Mouse (Mus musculus) erythroblast, adult 5-6 weeks (primary cell): ENCODE data around the gene Midn. TPM values are rescaled to one million over a fixed set of nuclear protein-coding genes. Genes with fewer than 3 reads are reported as not detected.
A peak's percentile ranks its signal among the peaks of the same experiment; 100 is the strongest.
"Not testable (repeated sequence)": the region's sequence is repeated elsewhere in the genome, so short reads cannot be mapped to it uniquely, and the experiment has no call there.

ENCODE experiments used
- ATAC-seq: replicated peaks from 2 replicates; pipeline ENCODE4 v1.8.0; 2016; ENCODE audit warnings: moderate number of reproducible peaks, mild to moderate bottlenecking, moderate TSS enrichment, inconsistent platforms; ENCODE audit not compliant: poor library complexity, low FRiP score, severe bottlenecking
- total RNA-seq, 2 experiments: library from RNA; stranded (forward) in 1 of 2; stranded (reverse) in 1 of 2; fragments of 150-400 nt in 1 of 2; fragments of 200-764, 138-1000 nt in 1 of 2; gene quantifications; 2 replicates each; pipeline versions ENCODE4 v1.2.3 to v1.2.4; 2015 to 2017; ENCODE audit warnings: low replicate concordance in 2 of 2

Midn gene
- total RNA-seq, 2 experiments from 2014 or later, result 3.9 to 5.0 TPM

- not testable (repeated sequence) for ATAC-seq
Measured at GRCm38 (mm10) chr10:80166136-80166535, 18.1 kb downstream of the Midn start.

- ATAC-seq, result peak; percentile 75
Measured at GRCm38 (mm10) chr10:80167460-80168037, 19.5 kb downstream of the Midn start.

GRCm38 (mm10) chr10:80168038-80168661 is 20.1 kb downstream of the Midn start:
- peak; percentile 52 for ATAC-seq

DNA sequence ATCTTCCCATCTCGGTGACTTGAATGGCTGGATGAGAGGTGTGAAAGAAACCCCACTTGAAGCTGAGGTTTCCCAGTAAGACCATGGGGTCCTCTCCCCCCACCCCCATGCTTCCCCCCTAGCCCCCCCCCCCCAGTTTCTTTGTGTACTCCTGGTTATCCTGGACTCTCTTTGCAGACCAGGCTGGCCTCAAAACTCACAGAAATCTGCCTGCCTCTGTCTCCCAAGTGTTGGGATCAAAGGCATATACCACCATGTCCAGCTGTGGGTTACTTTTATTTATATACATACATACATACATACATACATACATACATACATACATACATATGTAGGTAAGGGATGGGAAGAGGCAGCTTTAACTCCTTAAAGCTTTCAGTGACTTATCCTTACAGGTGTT is 21.0 kb downstream of the Midn start:
- no peak for ATAC-seq

- no peak for ATAC-seq
Measured at GRCm38 (mm10) chr10:80169651-80170050, 21.6 kb downstream of the Midn start.

DNA sequence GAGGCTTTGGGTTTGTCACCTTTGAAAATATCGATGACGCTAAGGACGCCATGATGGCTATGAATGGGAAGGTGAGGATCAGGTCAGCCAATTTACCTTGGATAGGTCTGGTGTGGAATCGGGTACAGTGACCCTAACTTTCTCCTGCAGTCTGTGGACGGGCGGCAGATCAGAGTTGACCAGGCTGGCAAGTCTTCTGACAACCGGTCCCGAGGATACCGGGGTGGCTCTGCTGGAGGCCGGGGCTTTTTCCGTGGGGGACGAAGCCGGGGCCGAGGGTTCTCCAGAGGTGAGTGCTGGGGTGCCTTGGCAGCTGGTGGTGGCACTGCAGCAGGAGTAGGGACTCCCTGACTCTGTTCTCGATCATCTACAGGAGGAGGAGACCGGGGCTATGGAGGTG is 22.0 kb downstream of the Midn start:
- ATAC-seq, result no peak

DNA sequence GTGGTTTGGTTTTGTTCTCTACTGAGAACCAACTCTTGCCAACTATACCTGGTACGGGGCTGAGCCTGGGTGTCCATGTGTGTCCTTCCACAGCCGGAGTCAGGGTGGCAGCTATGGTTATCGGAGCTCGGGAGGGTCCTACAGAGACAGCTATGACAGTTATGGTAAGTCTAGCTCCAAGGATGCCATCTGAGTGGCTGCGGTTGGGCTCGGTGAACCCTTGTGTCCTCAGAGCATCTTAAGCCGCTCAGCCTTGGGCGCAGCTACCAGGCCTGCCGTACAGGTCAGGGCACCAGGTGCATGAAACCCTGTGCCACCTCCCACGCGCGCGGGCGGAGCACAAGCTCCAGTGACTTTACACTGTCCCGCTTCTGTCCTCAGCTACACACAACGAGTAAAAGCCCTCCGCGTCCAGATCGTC is 22.5 kb downstream of the Midn start:
- ATAC-seq, result no peak

GRCm38 (mm10) chr10:80171252-80171651 is 23.2 kb downstream of the Midn start:
- no peak for ATAC-seq

DNA sequence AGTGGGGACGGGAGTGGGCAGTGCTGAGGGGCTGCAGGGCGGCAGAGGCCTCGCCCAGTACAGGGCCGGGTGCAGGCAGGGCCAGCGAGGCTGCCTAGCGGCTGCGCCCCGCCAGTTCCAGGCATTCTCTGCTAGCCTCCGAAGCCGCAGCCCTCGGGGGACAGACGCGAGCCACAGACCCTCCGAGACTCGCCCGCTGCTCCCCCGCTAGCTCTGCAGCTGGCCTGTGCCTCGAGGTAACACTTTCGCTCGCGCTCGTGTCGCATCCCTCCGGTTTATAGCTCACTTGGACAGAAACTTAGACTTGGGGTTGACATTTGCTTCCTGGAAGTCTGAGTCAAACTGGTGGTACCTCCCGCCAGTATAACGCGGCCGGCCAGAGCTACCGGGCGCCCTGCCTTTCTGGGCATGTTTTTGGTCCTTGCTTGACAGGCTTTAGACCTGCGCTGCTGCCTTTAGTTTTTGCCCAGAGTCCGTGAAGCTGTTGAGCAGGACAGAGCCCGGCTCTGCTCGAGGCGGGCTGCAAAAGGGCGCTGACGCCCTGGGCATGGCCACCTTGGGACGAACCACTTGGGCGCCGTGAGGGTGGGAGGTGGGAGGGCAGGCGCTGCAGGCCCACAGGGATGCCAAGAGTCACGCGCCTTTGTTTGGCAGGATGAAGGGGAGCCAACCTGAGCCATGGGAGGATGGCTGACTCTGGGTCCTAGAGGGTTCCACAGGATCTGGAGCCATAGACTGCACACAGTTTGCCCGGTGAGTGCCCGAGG is 23.9 kb downstream of the Midn start:
- no peak for ATAC-seq

- ATAC-seq, result peak; percentile 78
Measured at GRCm38 (mm10) chr10:80172527-80173292, 24.6 kb downstream of the Midn start, which contains the start of gene 1600002K03Rik. 1600002K03Rik (plus strand) TSS chr10:80172944.

GRCm38 (mm10) chr10:80173358-80173757 is 25.3 kb downstream of the Midn start:
- no peak for ATAC-seq

DNA sequence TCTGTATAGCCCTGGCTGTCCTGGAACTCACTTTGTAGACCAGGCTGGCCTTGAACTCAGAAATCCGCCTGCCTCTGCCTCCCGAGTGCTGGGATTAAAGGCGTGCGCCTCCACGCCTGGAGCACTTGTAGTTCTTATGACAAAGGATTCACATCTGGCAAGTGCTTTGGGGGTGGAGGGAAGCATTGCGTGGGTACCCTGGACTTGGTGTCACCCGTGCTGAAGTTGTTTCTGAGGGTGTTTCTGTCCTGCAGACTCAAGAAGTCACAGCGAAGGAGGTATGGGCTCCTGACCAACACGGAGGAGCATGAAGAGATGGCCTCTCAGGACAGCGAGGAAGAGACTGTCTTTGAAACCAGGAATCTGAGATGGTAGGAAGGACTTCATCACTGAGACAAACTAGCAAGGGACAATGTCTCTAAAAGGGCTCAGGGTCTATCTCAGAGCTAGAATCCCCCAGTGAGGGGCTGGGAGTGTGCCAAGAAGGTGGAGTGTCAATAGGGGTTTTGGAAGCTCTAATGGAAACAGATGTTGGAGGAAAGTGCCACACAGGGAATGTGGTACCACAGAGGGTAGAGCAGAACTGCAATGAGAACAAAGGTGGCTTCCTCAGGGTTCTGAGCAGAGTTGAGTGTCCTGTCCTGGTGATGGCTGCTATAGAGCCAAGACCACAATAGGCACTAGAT is 26.0 kb downstream of the Midn start:
- ATAC-seq, result no peak

GRCm38 (mm10) chr10:80174705-80175104 is 26.6 kb downstream of the Midn start:
- ATAC-seq, result peak; percentile 34; the same call in 1 of the 2 replicates

GRCm38 (mm10) chr10:80175536-80176269 is 27.6 kb downstream of the Midn start:
- no peak for ATAC-seq

- ATAC-seq, result no peak
Measured at GRCm38 (mm10) chr10:80176270-80176834, 28.3 kb downstream of the Midn start.

DNA sequence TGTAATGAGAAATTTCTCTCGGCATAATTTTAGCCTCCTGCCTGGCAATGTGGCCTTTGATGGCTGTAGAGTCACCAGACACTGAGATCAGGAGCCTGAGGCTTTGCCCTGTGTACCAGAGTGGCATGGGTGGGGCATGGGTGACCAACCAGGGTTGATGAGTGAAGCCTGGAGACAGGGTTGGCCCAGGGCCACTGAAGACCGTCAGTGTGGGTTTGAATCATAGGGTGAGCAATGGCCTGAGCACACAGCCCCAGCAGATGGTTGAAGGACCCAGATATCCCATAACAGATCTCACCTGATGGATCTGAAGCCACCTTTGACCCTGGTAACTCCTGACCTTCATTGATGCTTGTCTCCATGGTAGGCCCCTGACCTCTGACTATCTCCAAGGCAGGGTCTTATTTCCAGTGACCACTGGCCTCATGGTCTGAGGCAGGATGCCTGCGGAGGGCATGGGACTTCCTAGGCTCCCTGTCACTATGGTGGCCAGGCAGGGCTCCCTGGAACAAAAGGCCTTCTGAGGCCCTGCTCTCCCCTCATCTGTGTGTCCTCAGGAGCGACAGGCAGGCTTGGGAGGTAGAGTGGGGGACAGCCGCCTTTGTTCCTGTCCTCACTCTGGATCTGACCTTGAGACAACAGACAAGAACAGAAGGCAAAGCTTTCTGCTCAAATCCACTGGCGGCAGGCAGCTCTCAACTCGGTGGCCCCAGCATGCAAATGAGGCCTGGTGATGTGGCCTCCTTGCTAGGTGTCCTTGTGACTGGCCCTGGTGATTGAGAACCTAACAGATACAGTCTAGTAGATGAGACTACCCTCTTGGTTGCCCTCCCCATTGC is 29.6 kb downstream of the Midn start:
- ATAC-seq, result no peak

- no peak for ATAC-seq
Measured at GRCm38 (mm10) chr10:80179068-80180051, 31.3 kb downstream of the Midn start, which contains the start of gene Efna2. Efna2 (plus strand) TSS chr10:80179482.
